Mouse (Mus musculus) embryonic stem cell, embryonic (primary cell): ENCODE measurements around the gene Baz1b.

Source experiments
- CTCF ChIA-PET, 4 experiments: fragments of 300-600 bp in 2 of 4; fragments of 350-600 bp in 2 of 4; sonication (Branson Sonifier 250); formaldehyde crosslinking; loops; one replicate each; lab custom pipeline; 2022; ENCODE audit warnings: inconsistent platforms in 2 of 4; lab: Charles Lee
- POLR2A ChIA-PET, 4 experiments: fragments of 300-600 bp in 2 of 4; fragments of 350-600 bp in 2 of 4; sonication (Branson Sonifier 250); formaldehyde crosslinking; loops; one replicate each; lab custom pipeline; 2022; ENCODE audit warnings: antibody characterized with exemption in 4 of 4, inconsistent platforms in 1 of 4; lab: Charles Lee

The Baz1b gene

GRCm38 (mm10) chr5:135258280-135259150 lies 71.5 kb downstream of the Baz1b start:
- ChIA-PET POLR2A (interaction anchor here (0.6 to 3.0 kb wide), 16 partner anchors 9 to 830 kb away, joined by 3 to 17 read pairs (median 4); no protein-coding TSS in a partner anchor), CTCF (interaction anchor here (0.5 to 2.3 kb wide), 23 partner anchors 14 to 1127 kb away, joined by 3 to 11 read pairs (median 4); partner anchors contain the start of genes Trim50 (in 1 of the 4) and Vps37d (in 1 of the 4))

- CTCF ChIA-PET, result interaction anchor here in 3 of 4 experiments (0.5 to 1.4 kb wide), 7 partner anchors 21 to 321 kb away, joined by 3 to 10 read pairs (median 4); no protein-coding TSS in a partner anchor
- POLR2A ChIA-PET, result interaction anchor here in 2 of 4 experiments (0.9 to 3.9 kb wide), 7 partner anchors 8 to 16 kb away, joined by 3 to 19 read pairs (median 4); partner anchors contain the start of gene Fzd9 (in 1 of the 2)
These were observed 76.9 kb downstream of the Baz1b start for GRCm38 (mm10) chr5:135263866-135264503.

GRCm38 (mm10) chr5:135264548-135264947 lies 77.5 kb downstream of the Baz1b start:
- ChIA-PET CTCF (interaction anchor here in 2 of 4 experiments (0.6 to 1.4 kb wide), 5 partner anchors 9 to 131 kb away, joined by 3 to 4 read pairs (median 3); no protein-coding TSS in a partner anchor), POLR2A (interaction anchor here (0.5 to 3.9 kb wide), 12 partner anchors 9 to 685 kb away, joined by 3 to 19 read pairs (median 4); partner anchors contain the start of gene Fzd9 (in 1 of the 4))

GRCm38 (mm10) chr5:135269451-135269850 lies 82.4 kb downstream of the Baz1b start:
- POLR2A ChIA-PET, result interaction anchor here in 2 of 4 experiments (0.6 to 1.4 kb wide), 2 partner anchors 12 to 508 kb away, joined by 3 to 6 read pairs; no protein-coding TSS in a partner anchor
- CTCF ChIA-PET, result no interaction called here

- ChIA-PET CTCF (interaction anchor here in 2 of 4 experiments (0.6 to 0.7 kb wide), 2 partner anchors 150 to 258 kb away, joined by 3 read pairs; no protein-coding TSS in a partner anchor), POLR2A (interaction anchor here in 3 of 4 experiments (0.7 to 1.5 kb wide), 5 partner anchors 10 to 63 kb away, joined by 3 to 5 read pairs (median 4); partner anchors contain the start of gene Fzd9 (in 1 of the 3))
These were observed 83.3 kb downstream of the Baz1b start for GRCm38 (mm10) chr5:135270361-135270760.

- POLR2A ChIA-PET, result interaction anchor here in 1 of 4 experiments (0.7 to 1.5 kb wide), 5 partner anchors 9 to 531 kb away, joined by 3 to 4 read pairs (median 3); partner anchors contain the start of gene Fzd9
- CTCF ChIA-PET, result interaction anchor here in 3 of 4 experiments (0.7 to 1.4 kb wide), 4 partner anchors 13 to 54 kb away, joined by 3 to 4 read pairs (median 3); no protein-coding TSS in a partner anchor
These were observed 84.6 kb downstream of the Baz1b start for GRCm38 (mm10) chr5:135271563-135272165.

GRCm38 (mm10) chr5:135274663-135275396 lies 87.8 kb downstream of the Baz1b start:
- CTCF ChIA-PET, result interaction anchor here (0.6 to 1.6 kb wide), 9 partner anchors 12 to 738 kb away, joined by 3 to 7 read pairs (median 4); no protein-coding TSS in a partner anchor
- POLR2A ChIA-PET, result interaction anchor here in 3 of 4 experiments (0.7 to 4.1 kb wide), 16 partner anchors 9 to 202 kb away, joined by 3 to 19 read pairs (median 4); partner anchors contain the start of gene Fzd9 (in 1 of the 3)

- ChIA-PET CTCF (interaction anchor here (0.5 to 1.6 kb wide), 12 partner anchors 9 to 588 kb away, joined by 3 to 10 read pairs (median 4); no protein-coding TSS in a partner anchor), POLR2A (interaction anchor here in 2 of 4 experiments (0.6 to 4.1 kb wide), 14 partner anchors 8 to 999 kb away, joined by 3 to 19 read pairs (median 4); partner anchors contain the start of gene Fzd9 (in 1 of the 2))
These were observed 89.5 kb downstream of the Baz1b start for GRCm38 (mm10) chr5:135276597-135276996.

GRCm38 (mm10) chr5:135280226-135280625 lies 93.2 kb downstream of the Baz1b start:
- CTCF ChIA-PET, result interaction anchor here (0.6 to 1.5 kb wide), 19 partner anchors 11 to 494 kb away, joined by 3 to 6 read pairs (median 4); partner anchors contain the start of gene Trim50 (in 1 of the 4)
- POLR2A ChIA-PET, result interaction anchor here in 3 of 4 experiments (0.6 to 1.6 kb wide), 13 partner anchors 9 to 683 kb away, joined by 3 to 6 read pairs (median 3); partner anchors contain the start of genes Abhd11 (in 1 of the 3), Cldn3 (in 1 of the 3), Mdh2 (in 1 of the 3) and Styxl1 (in 1 of the 3)

- ChIA-PET CTCF (interaction anchor here (0.6 to 3.4 kb wide), 9 partner anchors 9 to 167 kb away, joined by 3 to 28 read pairs (median 3); no protein-coding TSS in a partner anchor), POLR2A (interaction anchor here in 2 of 4 experiments (0.6 to 2.0 kb wide), 5 partner anchors 9 to 465 kb away, joined by 3 to 7 read pairs (median 4); no protein-coding TSS in a partner anchor)
These were observed 98.1 kb downstream of the Baz1b start for GRCm38 (mm10) chr5:135285211-135285610.

- ChIA-PET CTCF (interaction anchor here (0.5 to 3.4 kb wide), 48 partner anchors 8 to 561 kb away, joined by 3 to 28 read pairs (median 4); partner anchors contain the start of genes Fzd9 (in 1 of the 4), Tmem270 (in 1 of the 4), Trim50 (in 1 of the 4) and Vps37d (in 1 of the 4)), POLR2A (interaction anchor here in 2 of 4 experiments (0.5 to 2.0 kb wide), 6 partner anchors 34 to 171 kb away, joined by 3 to 7 read pairs (median 4); no protein-coding TSS in a partner anchor)
These were observed 99.1 kb downstream of the Baz1b start for GRCm38 (mm10) chr5:135286185-135286584.

GRCm38 (mm10) chr5:135286926-135287325 lies 99.9 kb downstream of the Baz1b start:
- ChIA-PET CTCF (interaction anchor here (0.6 to 3.4 kb wide), 48 partner anchors 8 to 562 kb away, joined by 3 to 28 read pairs (median 4); partner anchors contain the start of genes Fzd9 (in 1 of the 4), Tmem270 (in 1 of the 4), Trim50 (in 1 of the 4) and Vps37d (in 1 of the 4)), POLR2A (interaction anchor here in 3 of 4 experiments (0.5 to 2.0 kb wide), 10 partner anchors 12 to 235 kb away, joined by 3 to 7 read pairs (median 4); no protein-coding TSS in a partner anchor)

- CTCF ChIA-PET, result interaction anchor here in 3 of 4 experiments (0.5 to 1.6 kb wide), 6 partner anchors 10 to 577 kb away, joined by 3 to 8 read pairs (median 4); partner anchors contain the start of gene Mlxipl (in 1 of the 3)
- POLR2A ChIA-PET, result interaction anchor here in 2 of 4 experiments (0.6 to 1.5 kb wide), 4 partner anchors 13 to 66 kb away, joined by 3 to 4 read pairs (median 4); no protein-coding TSS in a partner anchor
These were observed 103.6 kb downstream of the Baz1b start for GRCm38 (mm10) chr5:135290703-135291102.

- POLR2A ChIA-PET, result interaction anchor here in 2 of 4 experiments (0.6 to 1.5 kb wide), 5 partner anchors 14 to 214 kb away, joined by 3 to 4 read pairs (median 3); no protein-coding TSS in a partner anchor
- CTCF ChIA-PET, result interaction anchor here in 3 of 4 experiments (0.5 to 1.6 kb wide), 5 partner anchors 11 to 176 kb away, joined by 3 to 4 read pairs (median 4); no protein-coding TSS in a partner anchor
These were observed 104.1 kb downstream of the Baz1b start for GRCm38 (mm10) chr5:135291193-135291592.

GRCm38 (mm10) chr5:135292001-135292400 lies 104.9 kb downstream of the Baz1b start:
- CTCF ChIA-PET, result interaction anchor here in 2 of 4 experiments (0.6 to 1.6 kb wide), 3 partner anchors 55 to 177 kb away, joined by 3 to 4 read pairs (median 4); no protein-coding TSS in a partner anchor

More at GRCm38 (mm10) chr5:135292001-135292400, 104.9 kb downstream of the Baz1b start:
- POLR2A ChIA-PET, result interaction anchor here in 1 of 4 experiments (0.6 to 1.1 kb wide), 4 partner anchors 15 to 925 kb away, joined by 3 read pairs; no protein-coding TSS in a partner anchor
